Comparison of ENCODE assay signal across 8 mouse cellular contexts in the genomic region with DNA sequence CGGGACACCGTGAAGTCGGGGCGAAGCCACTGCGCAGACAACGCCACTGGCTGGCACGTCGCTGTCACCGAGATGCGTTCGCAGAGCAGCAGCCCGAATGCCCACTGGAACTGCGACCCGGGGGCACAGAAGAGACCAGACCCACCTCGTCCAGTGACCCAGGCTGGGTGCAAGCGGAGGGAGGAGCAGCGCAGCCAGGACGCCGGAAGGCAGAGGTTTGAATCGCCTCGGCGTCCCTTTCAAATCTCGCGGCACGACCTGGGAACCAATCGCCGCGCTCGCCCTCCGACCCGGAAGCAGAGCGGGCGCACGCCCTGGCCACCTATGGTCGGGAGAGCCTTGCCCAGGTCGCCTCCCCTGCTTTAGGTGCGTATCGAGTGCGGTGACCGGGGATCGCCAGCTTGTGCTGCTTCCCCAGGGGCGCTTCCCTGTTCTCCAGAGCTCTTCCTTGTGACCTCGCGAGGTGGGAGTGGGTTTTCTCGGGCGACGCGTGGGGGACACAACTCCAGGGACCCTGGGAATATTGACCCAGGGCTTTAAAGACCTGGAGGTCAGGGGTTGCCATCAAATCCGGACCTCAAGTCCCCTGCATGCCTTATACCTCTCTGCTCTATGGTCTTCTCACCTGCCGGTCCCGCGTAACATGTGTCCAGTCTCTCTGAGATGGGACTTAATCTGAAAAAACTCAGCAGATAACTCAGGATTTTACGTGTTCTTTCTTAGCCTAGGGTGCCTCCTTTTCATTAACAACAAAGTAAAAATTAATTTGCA. TPM values are rescaled to one million over a fixed set of nuclear protein-coding genes. Genes with fewer than 3 reads are reported as not detected.
DNase-seq lines count a peak whose midpoint lies in the region; ATAC-seq lines count a peak whose summit lies in the region.

Gene Parpbp, minus strand, starts transcription at position 235 of the 771 bp plus-strand sequence.
Gene Nup37, plus strand, starts transcription at position 286 of the 771 bp plus-strand sequence.

- H3K27ac ChIP-seq in hindbrain, embryonic 12.5 days: no peak within 1 kb of the TSS

- DNase-seq in Muller cell, postnatal 12 days (ENCODE audit: inconsistent ontology term): peak; percentile 88
- peak; percentile 84 for DNase-seq in cerebellum, adult 9-11 months
- DNase-seq in frontal cortex, postnatal 10 days (ENCODE audit: low spot score in 2 of 2): peak; percentile 65 to 83
- peak; percentile 81 for DNase-seq in layer of hippocampus, postnatal 14 days (ENCODE audit: low spot score in 2 of 2)
- DNase-seq in lung, postnatal 14 days: peak; percentile 87
- DNase-seq in retina, adult 2 months (ENCODE audit: low read depth, low spot score): peak; percentile 70
- DNase-seq in thymus, postnatal 4 days: peak; percentile 93

- peak within 1 kb of the TSS; percentile 84 for H3K9ac ChIP-seq in hindbrain, embryonic 12.5 days

- H3K9me3 ChIP-seq in hindbrain, embryonic 12.5 days (replicated peaks): no peaks in the 10 kb centered on the region

- peak within 1 kb of the TSS; percentile 79 for H3K4me3 ChIP-seq in hindbrain, embryonic 12.5 days

- peak within 1 kb of the TSS; percentile 67 for H3K4me2 ChIP-seq in hindbrain, embryonic 12.5 days (replicated peaks)

- WGBS in hindbrain, embryonic 12.5 days: 2% methylated on average over 53 of the region's 53 CpGs

- no peaks in the 10 kb centered on the region for H3K27me3 ChIP-seq in hindbrain, embryonic 12.5 days

- peaks cover 12% of the 10 kb centered on the region; the same call in 1 of the 2 replicates for H3K36me3 ChIP-seq in hindbrain, embryonic 12.5 days

- peaks cover 16% of the 10 kb centered on the region for H3K4me1 ChIP-seq in hindbrain, embryonic 12.5 days

- peak; percentile 99 for ATAC-seq in hindbrain, embryonic 12.5 days (ENCODE audit: low FRiP score)

RNA-seq across cellular contexts. Expression of gene Parpbp, which starts in this region (rescaled TPM):
- 9.5 and 10.5 TPM in 2 replicates for polyA plus RNA-seq in hindbrain, embryonic 12.5 days (2016; fragmentation: Nextera tagmentation; extraction: Ambion mirVana)
- 1 to 10 TPM; 1.1 to 1.3 TPM for total RNA-seq in layer of hippocampus, postnatal 14 days (2021)

RNA-seq across cellular contexts. Expression of gene Nup37, which starts in this region (rescaled TPM):
- 58.2 and 63.2 TPM in 2 replicates for polyA plus RNA-seq in hindbrain, embryonic 12.5 days (2016; fragmentation: Nextera tagmentation; extraction: Ambion mirVana)
- total RNA-seq in layer of hippocampus, postnatal 14 days (2021): 1 to 10 TPM; 6.9 TPM
